Mouse (Mus musculus): Measurements from ENCODE around the gene Yif1a.

DNA sequence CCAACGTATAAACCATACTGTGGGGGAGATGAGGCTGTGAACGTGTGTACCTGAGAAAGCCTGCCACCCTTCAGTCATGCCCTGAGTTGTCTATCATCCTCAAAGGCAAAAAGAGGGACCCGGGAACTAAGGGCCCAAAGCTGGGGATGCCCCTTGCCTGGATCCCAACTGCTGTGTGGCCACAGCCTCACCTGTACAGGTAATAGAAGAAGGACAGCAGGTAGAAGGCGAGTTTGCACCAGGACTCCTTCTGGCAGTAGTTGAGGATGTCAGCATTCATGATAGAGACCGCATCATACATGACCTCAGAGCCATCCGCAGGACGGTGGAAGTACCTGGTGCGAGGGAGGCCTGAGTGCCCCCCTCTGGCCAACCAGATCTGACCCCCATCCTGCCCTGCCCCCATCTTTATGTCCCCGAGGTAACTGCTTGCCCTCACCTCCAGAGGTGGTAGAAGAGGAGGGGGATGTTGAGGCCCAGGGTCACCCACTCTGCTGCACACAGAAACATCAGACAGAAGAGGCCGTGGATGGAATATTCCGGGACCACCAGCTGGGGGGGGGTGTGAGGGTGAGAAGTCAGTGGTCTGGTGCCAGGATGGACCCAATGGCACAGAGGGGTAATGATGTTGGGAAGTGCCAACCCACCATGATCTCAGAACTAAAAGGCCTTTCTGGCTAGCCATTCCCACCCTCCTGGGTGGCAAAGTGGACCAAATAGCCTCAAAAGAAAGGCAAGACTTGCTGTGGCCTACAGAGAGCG lies 5.3 kb downstream of the Yif1a start:
- no peak for TF ChIP-seq CTCF (IDR thresholded peaks at IDR 0.05; ENCODE audit: control insufficient read depth, insufficient read depth, insufficient read length)
- no peak for TF ChIP-seq MAX (IDR thresholded peaks at IDR 0.05)
- no peak for TF ChIP-seq MYOG (IDR thresholded peaks at IDR 0.05; ENCODE audit: control insufficient read depth, extremely low read depth, insufficient read length)
- TF ChIP-seq USF1 (IDR thresholded peaks at IDR 0.05; ENCODE audit: low read depth): no peak
- TF ChIP-seq CEBPB (IDR thresholded peaks at IDR 0.05; ENCODE audit: low read depth): no peak
- no peak for TF ChIP-seq MYOD1 (IDR thresholded peaks at IDR 0.05; ENCODE audit: control insufficient read depth, insufficient read length, low read depth)

Data from C2C12 (cell line).